Mouse (Mus musculus): ENCODE measurements around the gene Xlr4a. TPM values are rescaled to one million over a fixed set of nuclear protein-coding genes. Genes with fewer than 3 reads are reported as not detected.
"Not testable (repeated sequence)": the region's sequence is repeated elsewhere in the genome, so short reads cannot be mapped to it uniquely, and the experiment has no call there.

Gene Xlr4a
- 0.29 TPM in 1 of 2 replicates, not detected in the other for polyA plus RNA-seq (2015; fragmentation: Nextera tagmentation; extraction: Ambion mirVana)

DNA sequence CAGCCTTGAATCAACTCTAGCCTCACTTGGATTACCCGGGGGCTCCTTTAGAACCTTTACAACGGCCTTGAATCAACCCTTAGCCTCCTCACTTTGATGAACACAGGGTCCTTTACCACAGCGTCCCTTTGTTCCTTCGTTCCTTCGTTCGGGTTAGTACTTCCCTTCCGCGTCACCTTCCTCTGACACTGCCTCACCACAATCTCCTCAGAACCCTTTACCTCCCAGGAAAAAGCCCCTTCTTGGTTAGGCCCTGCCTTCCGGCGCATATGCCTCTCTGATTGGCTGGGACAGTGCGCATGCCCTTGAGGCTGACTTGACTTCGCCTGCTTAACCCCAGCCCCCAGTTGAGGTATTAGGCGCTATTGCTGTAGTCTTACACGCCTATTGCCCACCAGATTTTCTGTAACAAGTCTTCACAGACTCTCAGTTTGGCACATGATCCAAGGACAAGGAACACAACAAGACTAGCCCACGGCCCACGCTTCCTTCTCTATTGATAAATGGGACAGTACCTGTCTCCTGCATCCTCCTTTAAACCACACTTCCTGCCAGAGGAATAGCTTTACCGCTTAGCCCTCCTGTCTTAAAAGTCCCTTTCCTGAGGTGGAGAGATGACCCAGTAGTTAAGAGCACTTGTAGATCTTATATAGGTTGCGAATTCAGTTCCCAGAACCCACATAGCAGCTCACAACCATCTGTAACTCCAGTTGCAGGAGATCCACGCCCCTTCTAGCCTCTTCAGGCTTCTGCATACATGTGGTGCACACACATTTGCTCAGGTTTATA is at the start of gene Xlr4a:
Xlr4a (minus strand) TSS at position 212 of the 789 bp plus-strand sequence.
- not testable (repeated sequence) for H3K36me3 ChIP-seq (ENCODE audit: control insufficient read depth, insufficient read depth, low read length); H3K27me3 ChIP-seq (replicated peaks; ENCODE audit: control insufficient read depth, insufficient read depth, low read length); ATAC-seq; H3K9ac ChIP-seq (ENCODE audit: low read depth, low read length); H3K4me1 ChIP-seq (ENCODE audit: control insufficient read depth, insufficient read depth, low read depth, low read length); H3K27ac ChIP-seq (ENCODE audit: low read depth, low read length); H3K4me3 ChIP-seq (ENCODE audit: low read length); H3K9me3 ChIP-seq (ENCODE audit: control insufficient read depth, low read length); H3K4me2 ChIP-seq (ENCODE audit: low read length)
- 83% methylated on average over 18 of the region's 19 CpGs for WGBS

DNA sequence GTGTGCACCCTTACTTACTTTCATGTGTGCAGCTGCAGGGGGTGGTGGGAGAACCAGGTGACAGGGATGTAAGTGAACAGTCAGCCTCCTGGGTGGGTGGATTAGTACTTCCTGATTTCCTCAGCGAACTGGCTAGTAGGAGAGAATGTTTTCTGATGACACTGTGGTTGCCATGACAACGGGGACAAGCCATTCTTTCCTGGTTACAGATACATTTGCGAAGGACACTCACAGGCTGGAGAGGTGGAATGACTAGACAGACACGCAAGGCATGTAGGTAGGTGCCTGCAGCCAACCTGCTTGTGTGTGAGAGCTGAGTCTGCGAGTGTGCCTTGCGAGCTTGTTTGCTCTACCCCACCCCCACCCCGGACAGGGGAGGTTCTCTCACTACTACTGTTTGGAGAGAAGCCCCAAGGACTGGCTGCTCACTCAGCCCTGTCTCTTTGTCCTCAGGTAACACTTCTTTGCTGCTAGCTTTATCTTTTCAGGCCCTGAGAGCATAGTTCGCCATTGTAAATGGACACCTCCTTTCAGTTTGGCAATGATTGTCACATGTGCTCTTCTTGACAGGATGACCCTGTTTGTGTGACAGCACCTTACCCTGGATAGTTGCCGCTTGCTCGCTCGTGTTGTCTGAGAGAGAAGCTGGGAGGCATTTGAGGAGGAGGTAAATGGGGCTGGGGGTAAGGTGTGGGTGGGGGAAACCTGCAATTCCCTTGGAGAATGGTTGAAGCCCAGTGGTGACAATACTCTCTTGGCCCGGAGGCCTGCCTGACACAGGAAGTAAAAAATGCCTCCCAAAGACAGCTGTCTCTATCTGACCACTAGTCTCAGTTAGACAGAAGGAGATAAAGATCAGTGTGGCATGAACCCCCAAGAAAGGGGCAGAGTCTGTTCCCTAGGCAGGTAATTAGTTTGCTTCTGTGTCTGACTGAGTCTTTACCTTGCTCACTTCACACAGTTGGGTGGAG is 40.9 kb upstream of the Xlr4a start:
- not testable (repeated sequence) for H3K9ac ChIP-seq (ENCODE audit: low read depth, low read length); H3K4me3 ChIP-seq (ENCODE audit: low read length); H3K9me3 ChIP-seq (ENCODE audit: control insufficient read depth, low read length); H3K27ac ChIP-seq (ENCODE audit: low read depth, low read length); H3K4me2 ChIP-seq (ENCODE audit: low read length); H3K27me3 ChIP-seq (replicated peaks; ENCODE audit: control insufficient read depth, insufficient read depth, low read length); H3K4me1 ChIP-seq (ENCODE audit: control insufficient read depth, insufficient read depth, low read depth, low read length); H3K36me3 ChIP-seq (ENCODE audit: control insufficient read depth, insufficient read depth, low read length)
- peak; percentile 92 for ATAC-seq
- no CpG with 5 or more reads among the region's 12 CpGs for WGBS

DNA sequence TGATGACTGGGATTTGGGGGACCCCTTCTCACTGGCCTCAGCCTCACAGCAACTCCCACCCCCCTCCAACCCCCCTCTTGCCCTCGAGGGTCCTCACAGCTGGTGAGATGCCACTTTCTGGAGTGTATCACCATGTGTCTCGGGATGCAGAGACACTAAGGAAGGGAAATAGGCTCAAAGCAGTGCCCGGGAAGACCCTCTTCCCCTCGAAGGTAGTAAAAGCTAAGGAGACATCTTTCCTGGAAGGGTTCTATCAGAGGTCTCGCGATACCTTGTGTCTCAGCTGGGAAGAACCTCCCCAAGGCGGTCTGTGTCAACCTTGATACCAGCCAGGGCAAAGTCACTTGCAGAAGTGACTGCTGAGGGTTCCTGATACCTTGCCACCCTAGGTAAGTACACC is 34.5 kb upstream of the Xlr4a start, which contains the start of gene Gm14685:
Gm14685 (plus strand) TSS at position 301 of the 400 bp plus-strand sequence.
- H3K4me2 ChIP-seq (ENCODE audit: low read length); H3K4me3 ChIP-seq (ENCODE audit: low read length); H3K27ac ChIP-seq (ENCODE audit: low read depth, low read length); H3K4me1 ChIP-seq (ENCODE audit: control insufficient read depth, insufficient read depth, low read depth, low read length); H3K27me3 ChIP-seq (replicated peaks; ENCODE audit: control insufficient read depth, insufficient read depth, low read length); H3K36me3 ChIP-seq (ENCODE audit: control insufficient read depth, insufficient read depth, low read length); H3K9ac ChIP-seq (ENCODE audit: low read depth, low read length); H3K9me3 ChIP-seq (ENCODE audit: control insufficient read depth, low read length); ATAC-seq: not testable (repeated sequence)
- WGBS, result no CpG with 5 or more reads among the region's 7 CpGs

- not testable (repeated sequence) for ATAC-seq; H3K4me2 ChIP-seq (ENCODE audit: low read length); H3K27me3 ChIP-seq (replicated peaks; ENCODE audit: control insufficient read depth, insufficient read depth, low read length); H3K36me3 ChIP-seq (ENCODE audit: control insufficient read depth, insufficient read depth, low read length); H3K9ac ChIP-seq (ENCODE audit: low read depth, low read length); H3K4me3 ChIP-seq (ENCODE audit: low read length); H3K4me1 ChIP-seq (ENCODE audit: control insufficient read depth, insufficient read depth, low read depth, low read length); H3K9me3 ChIP-seq (ENCODE audit: control insufficient read depth, low read length); H3K27ac ChIP-seq (ENCODE audit: low read depth, low read length)
- 80% methylated on average over 12 of the region's 13 CpGs for WGBS
These were observed 14.7 kb upstream of the Xlr4a start, which contains the start of gene Xlr3a for GRCm38 (mm10) chrX:73096941-73097508. Gene Xlr3a, minus strand, starts transcription at chrX:73097095.

DNA sequence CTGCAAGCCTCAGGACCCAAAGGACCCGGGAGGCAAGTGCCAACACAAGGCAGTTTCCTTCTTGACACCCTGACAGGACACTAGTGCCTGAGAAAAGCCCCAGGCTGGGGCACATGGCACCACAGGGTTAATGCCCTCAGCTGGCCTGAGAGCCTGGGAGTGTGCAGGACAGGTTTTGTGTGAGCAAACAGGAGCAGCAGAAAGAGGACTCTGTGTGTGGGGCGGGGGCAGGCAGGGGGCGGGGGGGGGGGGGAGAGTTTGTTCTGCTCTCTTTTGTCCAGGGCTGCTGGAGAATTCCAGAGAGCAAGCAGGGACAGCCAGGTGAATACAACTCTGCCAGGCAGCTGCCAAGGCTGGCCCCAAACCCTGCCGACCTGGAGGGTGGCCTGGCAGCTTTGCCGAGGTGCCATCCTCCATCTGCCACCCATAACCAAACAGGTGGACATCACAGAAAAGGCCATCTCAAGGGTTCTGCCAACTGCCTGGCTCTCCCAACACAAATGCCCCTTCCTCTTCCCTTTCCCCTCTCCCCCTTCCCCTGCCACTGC is 15.4 kb downstream of the Xlr4a start:
- H3K9me3 ChIP-seq (ENCODE audit: control insufficient read depth, low read length); H3K36me3 ChIP-seq (ENCODE audit: control insufficient read depth, insufficient read depth, low read length); ATAC-seq; H3K4me1 ChIP-seq (ENCODE audit: control insufficient read depth, insufficient read depth, low read depth, low read length); H3K9ac ChIP-seq (ENCODE audit: low read depth, low read length); H3K27me3 ChIP-seq (replicated peaks; ENCODE audit: control insufficient read depth, insufficient read depth, low read length); H3K4me2 ChIP-seq (ENCODE audit: low read length); H3K4me3 ChIP-seq (ENCODE audit: low read length); H3K27ac ChIP-seq (ENCODE audit: low read depth, low read length): not testable (repeated sequence)
- no CpG with 5 or more reads among the region's 5 CpGs for WGBS

- WGBS, result 22% methylated on average over 7 of the region's 7 CpGs
- H3K9ac ChIP-seq (ENCODE audit: low read depth, low read length), result peak within 1 kb of the TSS; percentile 69
- peak within 1 kb of the TSS; percentile 48 for H3K27ac ChIP-seq (ENCODE audit: low read depth, low read length)
- no peak for ATAC-seq
- H3K9me3 ChIP-seq (ENCODE audit: control insufficient read depth, low read length), result no peaks in the 10 kb centered on the region
- H3K4me1 ChIP-seq (ENCODE audit: control insufficient read depth, insufficient read depth, low read depth, low read length), result no peaks in the 10 kb centered on the region
- H3K4me2 ChIP-seq (ENCODE audit: low read length), result peak within 1 kb of the TSS; percentile 68
- H3K4me3 ChIP-seq (ENCODE audit: low read length), result peak within 1 kb of the TSS; percentile 49
- H3K27me3 ChIP-seq (replicated peaks; ENCODE audit: control insufficient read depth, insufficient read depth, low read length), result no peaks in the 10 kb centered on the region
- no peaks in the 10 kb centered on the region for H3K36me3 ChIP-seq (ENCODE audit: control insufficient read depth, insufficient read depth, low read length)
These were observed 17.9 kb downstream of the Xlr4a start, which contains the start of gene Pnma3 for GRCm38 (mm10) chrX:73064415-73064793. Gene Pnma3, plus strand, starts transcription at chrX:73064787.

- Histone ChIP-seq H3K4me2 (ENCODE audit: low read length) (peak overlapping the region; percentile 68), H3K9ac (ENCODE audit: low read depth, low read length) (peak overlapping the region; percentile 69), H3K4me1 (ENCODE audit: control insufficient read depth, insufficient read depth, low read depth, low read length) (no peaks in the 10 kb centered on the region), H3K9me3 (ENCODE audit: control insufficient read depth, low read length) (no peaks in the 10 kb centered on the region), H3K36me3 (ENCODE audit: control insufficient read depth, insufficient read depth, low read length) (no peaks in the 10 kb centered on the region), H3K4me3 (ENCODE audit: low read length) (peak overlapping the region; percentile 49), H3K27me3 (replicated peaks; ENCODE audit: control insufficient read depth, insufficient read depth, low read length) (no peaks in the 10 kb centered on the region), H3K27ac (ENCODE audit: low read depth, low read length) (peak overlapping the region; percentile 48)
- WGBS, result 33% methylated on average over 23 of the region's 24 CpGs
- peak; percentile 92 for ATAC-seq
These were observed 18.5 kb downstream of the Xlr4a start for GRCm38 (mm10) chrX:73063512-73064414.

DNA sequence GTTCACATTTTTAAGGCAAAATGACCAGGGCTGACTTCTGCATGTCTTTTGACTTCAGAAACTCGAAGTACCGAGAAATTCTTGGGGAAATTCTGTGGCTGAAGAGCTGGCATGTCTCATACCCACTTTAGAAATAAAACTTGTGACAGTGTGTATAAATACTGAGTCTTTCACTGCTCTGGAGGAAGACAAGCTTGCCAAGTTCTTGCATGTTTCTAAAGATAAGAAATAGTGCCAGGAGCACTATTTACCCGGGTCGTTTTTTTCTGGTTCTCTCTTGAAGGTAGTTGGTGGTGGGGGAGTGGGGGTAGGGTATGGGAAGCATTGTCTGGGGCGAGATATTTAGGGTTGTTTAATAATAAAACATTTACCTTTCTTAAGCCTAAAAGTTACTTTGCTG is 20.0 kb downstream of the Xlr4a start:
- H3K36me3 ChIP-seq (ENCODE audit: control insufficient read depth, insufficient read depth, low read length), result no peaks in the 10 kb centered on the region
- H3K4me2 ChIP-seq (ENCODE audit: low read length), result no peak overlapping the region
- 54% methylated on average over 5 of the region's 5 CpGs for WGBS
- H3K27ac ChIP-seq (ENCODE audit: low read depth, low read length), result no peak overlapping the region
- no peaks in the 10 kb centered on the region for H3K27me3 ChIP-seq (replicated peaks; ENCODE audit: control insufficient read depth, insufficient read depth, low read length)
- H3K9ac ChIP-seq (ENCODE audit: low read depth, low read length), result no peak overlapping the region
- no peaks in the 10 kb centered on the region for H3K9me3 ChIP-seq (ENCODE audit: control insufficient read depth, low read length)
- no peak overlapping the region for H3K4me3 ChIP-seq (ENCODE audit: low read length)
- no peak for ATAC-seq
- no peaks in the 10 kb centered on the region for H3K4me1 ChIP-seq (ENCODE audit: control insufficient read depth, insufficient read depth, low read depth, low read length)
